Mouse (Mus musculus): Measurements from ENCODE around the gene Kndc1. TPM values are rescaled to one million over a fixed set of nuclear protein-coding genes. Genes with fewer than 3 reads are reported as not detected.

The Kndc1 gene
- polyA plus RNA-seq, 2 experiments, result 0.10 to 0.45 TPM

DNA sequence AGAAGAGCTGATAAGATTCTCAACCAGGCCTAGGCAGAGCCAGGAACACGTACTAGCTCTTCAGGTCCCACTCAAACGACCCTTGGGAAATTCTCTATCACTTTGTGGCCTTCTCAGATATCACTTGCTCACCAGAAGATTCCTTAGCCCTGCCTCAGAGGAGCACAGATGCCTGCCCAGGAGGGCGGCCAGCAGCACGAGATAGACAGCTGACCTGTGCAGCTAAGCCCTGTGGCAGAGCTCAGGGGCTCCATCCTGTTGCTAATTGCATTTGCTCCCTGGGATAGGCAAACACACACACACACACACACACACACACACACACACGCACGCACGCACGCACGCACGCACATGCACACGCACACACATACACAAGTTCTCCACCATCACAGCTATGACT is 87.6 kb downstream of the Kndc1 start:
- H3K4me2 ChIP-seq (replicated peaks; ENCODE audit: low read depth, low read length, severe bottlenecking), result no peak overlapping the region
- DNase-seq (ENCODE audit: low spot score), result no peak
- H3K9ac ChIP-seq (ENCODE audit: low read depth, low read length, severe bottlenecking), result no peak overlapping the region
- H3K4me3 ChIP-seq (replicated peaks; ENCODE audit: low read length), result no peak overlapping the region
- no peaks in the 10 kb centered on the region for H3K9me3 ChIP-seq (ENCODE audit: control insufficient read depth, low read length)
- no peak for TF ChIP-seq POLR2A (IDR thresholded peaks at IDR 0.05; ENCODE audit: borderline replicate concordance, extremely low read depth, insufficient read depth, insufficient read length)
- ATAC-seq (ENCODE audit: low FRiP score, low read depth), result no peak
- 78% methylated on average over 10 of the region's 11 CpGs for WGBS
- no peak overlapping the region for H3K27ac ChIP-seq (replicated peaks; ENCODE audit: low read depth, low read length)
- no peaks in the 10 kb centered on the region for H3K27me3 ChIP-seq (ENCODE audit: control insufficient read depth, insufficient read depth, low read length)
- no peaks in the 10 kb centered on the region; the same call in 1 of the 2 replicates for H3K36me3 ChIP-seq (ENCODE audit: control insufficient read depth, insufficient read depth, low read length)
- no peaks in the 10 kb centered on the region for H3K4me1 ChIP-seq (ENCODE audit: control insufficient read depth, insufficient read depth, low read length)

DNA sequence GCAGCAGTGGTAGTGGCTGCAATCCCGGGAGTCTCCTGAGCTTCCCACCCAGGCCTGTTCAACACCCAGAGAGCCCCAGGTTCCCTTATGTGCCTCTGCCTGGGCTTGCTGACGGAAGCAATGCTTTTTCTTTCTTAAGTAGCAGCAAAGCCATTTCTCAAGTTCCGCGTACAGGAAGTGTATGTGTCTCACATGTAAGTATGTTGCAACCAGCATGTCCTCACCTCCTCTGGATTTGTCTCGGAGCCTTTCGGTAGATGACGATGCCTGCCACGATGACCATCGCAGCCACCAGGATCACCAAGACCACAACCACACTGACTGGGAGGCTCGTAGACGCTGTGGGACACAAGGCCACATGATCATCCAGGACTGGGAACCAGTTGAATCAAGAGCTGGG is 90.0 kb downstream of the Kndc1 start:
- ATAC-seq (ENCODE audit: low FRiP score, low read depth) (no peak), DNase-seq (ENCODE audit: low spot score) (no peak)
- no peaks in the 10 kb centered on the region for H3K4me1 ChIP-seq (ENCODE audit: control insufficient read depth, insufficient read depth, low read length)
- WGBS, result 92% methylated on average over 11 of the region's 11 CpGs
- H3K9ac ChIP-seq (ENCODE audit: low read depth, low read length, severe bottlenecking), result no peak overlapping the region
- H3K27me3 ChIP-seq (ENCODE audit: control insufficient read depth, insufficient read depth, low read length), result no peaks in the 10 kb centered on the region
- TF ChIP-seq POLR2A (IDR thresholded peaks at IDR 0.05; ENCODE audit: borderline replicate concordance, extremely low read depth, insufficient read depth, insufficient read length), result no peak
- no peak overlapping the region for H3K4me2 ChIP-seq (replicated peaks; ENCODE audit: low read depth, low read length, severe bottlenecking)
- no peak overlapping the region for H3K27ac ChIP-seq (replicated peaks; ENCODE audit: low read depth, low read length)
- H3K9me3 ChIP-seq (ENCODE audit: control insufficient read depth, low read length), result no peaks in the 10 kb centered on the region
- H3K36me3 ChIP-seq (ENCODE audit: control insufficient read depth, insufficient read depth, low read length), result no peaks in the 10 kb centered on the region; the same call in 1 of the 2 replicates
- H3K4me3 ChIP-seq (replicated peaks; ENCODE audit: low read length), result no peak overlapping the region

DNA sequence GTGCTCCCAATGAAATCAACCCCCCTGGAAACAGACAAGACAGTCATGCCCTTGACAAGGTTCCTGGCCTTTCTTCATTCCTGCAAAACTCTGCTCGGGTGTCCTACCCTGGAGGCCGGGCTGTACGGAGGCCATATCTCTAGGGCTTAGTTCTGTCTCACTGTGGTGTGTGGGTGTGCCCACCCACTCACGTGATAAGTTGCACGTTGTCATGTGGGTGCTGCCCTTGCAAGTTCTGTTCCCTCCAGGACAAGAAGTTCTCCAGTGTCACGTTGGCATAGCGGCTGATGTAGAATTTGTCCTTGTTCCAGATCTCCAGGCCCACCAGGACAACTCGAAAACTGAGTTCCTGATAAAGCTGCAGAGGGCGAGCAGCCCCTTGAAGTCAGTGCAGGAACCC is 93.8 kb downstream of the Kndc1 start:
- H3K36me3 ChIP-seq (ENCODE audit: control insufficient read depth, insufficient read depth, low read length), result no peaks in the 10 kb centered on the region; the same call in 1 of the 2 replicates
- WGBS, result 96% methylated on average over 9 of the region's 9 CpGs
- no peak overlapping the region for H3K9ac ChIP-seq (ENCODE audit: low read depth, low read length, severe bottlenecking)
- H3K4me1 ChIP-seq (ENCODE audit: control insufficient read depth, insufficient read depth, low read length), result no peaks in the 10 kb centered on the region
- no peak overlapping the region for H3K4me2 ChIP-seq (replicated peaks; ENCODE audit: low read depth, low read length, severe bottlenecking)
- TF ChIP-seq POLR2A (IDR thresholded peaks at IDR 0.05; ENCODE audit: borderline replicate concordance, extremely low read depth, insufficient read depth, insufficient read length), result no peak
- no peak overlapping the region for H3K4me3 ChIP-seq (replicated peaks; ENCODE audit: low read length)
- H3K27ac ChIP-seq (replicated peaks; ENCODE audit: low read depth, low read length), result no peak overlapping the region
- H3K9me3 ChIP-seq (ENCODE audit: control insufficient read depth, low read length), result no peaks in the 10 kb centered on the region
- DNase-seq (ENCODE audit: low spot score) (no peak), ATAC-seq (ENCODE audit: low FRiP score, low read depth) (no peak)
- no peaks in the 10 kb centered on the region for H3K27me3 ChIP-seq (ENCODE audit: control insufficient read depth, insufficient read depth, low read length)

DNA sequence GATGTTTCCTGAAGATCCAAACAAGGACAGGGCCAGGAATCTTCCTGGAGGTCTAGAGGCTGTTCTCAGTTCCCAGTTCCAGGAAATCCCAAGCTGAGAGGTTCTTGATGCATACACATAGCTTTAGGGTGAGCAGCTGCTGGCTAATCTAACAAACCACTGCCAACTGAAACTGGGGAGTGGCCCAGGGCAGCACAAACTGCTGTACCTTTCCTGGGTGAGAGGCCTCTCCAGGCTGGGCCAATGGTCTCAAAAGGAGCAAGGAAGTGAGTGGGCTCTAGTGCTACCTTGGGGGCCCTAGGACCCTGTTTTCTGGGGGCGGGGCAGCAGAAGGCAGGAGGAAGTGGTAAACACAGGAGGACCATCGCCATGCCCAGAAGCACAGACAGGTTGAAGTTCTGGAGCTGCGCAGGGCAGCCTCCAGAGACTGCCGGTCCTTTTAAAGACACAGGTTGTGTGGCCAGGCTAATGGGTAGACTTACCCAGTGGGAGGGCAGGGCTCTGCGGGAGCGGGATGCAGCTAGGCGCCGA is 96.4 kb downstream of the Kndc1 start:
- WGBS, result 62% methylated on average over 8 of the region's 8 CpGs
- Histone ChIP-seq H3K36me3 (ENCODE audit: control insufficient read depth, insufficient read depth, low read length) (peaks cover 16% of the 10 kb centered on the region), H3K4me1 (ENCODE audit: control insufficient read depth, insufficient read depth, low read length) (no peaks in the 10 kb centered on the region), H3K4me3 (replicated peaks; ENCODE audit: low read length) (no peak overlapping the region), H3K27ac (replicated peaks; ENCODE audit: low read depth, low read length) (no peak overlapping the region), H3K4me2 (replicated peaks; ENCODE audit: low read depth, low read length, severe bottlenecking) (no peak overlapping the region), H3K9me3 (ENCODE audit: control insufficient read depth, low read length) (no peaks in the 10 kb centered on the region), H3K9ac (ENCODE audit: low read depth, low read length, severe bottlenecking) (no peak overlapping the region), H3K27me3 (ENCODE audit: control insufficient read depth, insufficient read depth, low read length) (no peaks in the 10 kb centered on the region)
- ATAC-seq (ENCODE audit: low FRiP score, low read depth), result no peak
- DNase-seq (ENCODE audit: low spot score), result no peak
- TF ChIP-seq POLR2A (IDR thresholded peaks at IDR 0.05; ENCODE audit: borderline replicate concordance, extremely low read depth, insufficient read depth, insufficient read length), result no peak

MicroRNAs within 50 kb of the gene (microRNA counts, 519-probe panel; counts per million panel counts)
- microRNA mmu-miR-202-3p (1,743 counts per million, percentile 17 among the panel's probes with 10 or more counts), microRNA mmu-miR-202-5p (2,465 counts per million, percentile 41 among the panel's probes with 10 or more counts)

Small RNAs within 50 kb of the gene (microRNA-seq; reads per million reads assigned to microRNA genes)
- gene Mir202 (not detected), gene Mir7062 (not detected), gene mmu-mir-7686 (not detected)

Other genes starting within 250 kb of the Kndc1 start
- gene Cfap46, start 210.9 kb upstream of the Kndc1 start, polyA plus RNA-seq (2012; rRNA removed), result 0.31 and 0.44 TPM in 2 replicates
- gene Cfap46, start 210.9 kb upstream of the Kndc1 start, polyA plus RNA-seq (2014; fragmentation: Nextera tagmentation; extraction: Ambion mirVana), result 0.17 and 0.19 TPM in 2 replicates
- 0.16 and 0.19 TPM in 2 replicates for gene Adgra1, start 60.5 kb upstream of the Kndc1 start, polyA plus RNA-seq (2012; rRNA removed)
- 0.40 and 0.57 TPM in 2 replicates for gene Adgra1, start 60.5 kb upstream of the Kndc1 start, polyA plus RNA-seq (2014; fragmentation: Nextera tagmentation; extraction: Ambion mirVana)
- 0.10 and 0.11 TPM in 2 replicates for gene Utf1, start 49.1 kb downstream of the Kndc1 start, polyA plus RNA-seq (2012; rRNA removed)
- gene Utf1, start 49.1 kb downstream of the Kndc1 start, polyA plus RNA-seq (2014; fragmentation: Nextera tagmentation; extraction: Ambion mirVana), result 0.15 TPM in 1 of 2 replicates, not detected in the other
- 0.08 and 0.40 TPM in 2 replicates for gene 6430531B16Rik, start 84.1 kb downstream of the Kndc1 start, polyA plus RNA-seq (2012; rRNA removed)
- gene 6430531B16Rik, start 84.1 kb downstream of the Kndc1 start, polyA plus RNA-seq (2014; fragmentation: Nextera tagmentation; extraction: Ambion mirVana), result 0.75 TPM in 1 of 2 replicates, not detected in the other
- gene Adam8, start 97.9 kb downstream of the Kndc1 start, polyA plus RNA-seq (2012; rRNA removed), result 8.8 and 9.5 TPM in 2 replicates
- gene Adam8, start 97.9 kb downstream of the Kndc1 start, polyA plus RNA-seq (2014; fragmentation: Nextera tagmentation; extraction: Ambion mirVana), result 1.8 and 2.2 TPM in 2 replicates
- gene Zfp511, start 141.7 kb downstream of the Kndc1 start, polyA plus RNA-seq (2012; rRNA removed), result 58.3 and 75.1 TPM in 2 replicates
- gene Zfp511, start 141.7 kb downstream of the Kndc1 start, polyA plus RNA-seq (2014; fragmentation: Nextera tagmentation; extraction: Ambion mirVana), result 37.2 and 41.1 TPM in 2 replicates
- 69.1 and 76.7 TPM in 2 replicates for gene Tubgcp2, start 142.0 kb downstream of the Kndc1 start, polyA plus RNA-seq (2012; rRNA removed)
- 58.8 and 66.2 TPM in 2 replicates for gene Tubgcp2, start 142.0 kb downstream of the Kndc1 start, polyA plus RNA-seq (2014; fragmentation: Nextera tagmentation; extraction: Ambion mirVana)
- not detected in 2 replicates for gene Msx3, start 154.4 kb downstream of the Kndc1 start, polyA plus RNA-seq (2012; rRNA removed)
- gene Msx3, start 154.4 kb downstream of the Kndc1 start, polyA plus RNA-seq (2014; fragmentation: Nextera tagmentation; extraction: Ambion mirVana), result not detected in 2 replicates
- gene Caly, start 187.9 kb downstream of the Kndc1 start, polyA plus RNA-seq (2012; rRNA removed), result 0.46 and 0.65 TPM in 2 replicates
- gene Caly, start 187.9 kb downstream of the Kndc1 start, polyA plus RNA-seq (2014; fragmentation: Nextera tagmentation; extraction: Ambion mirVana), result 0.69 and 0.77 TPM in 2 replicates
- gene Prap1, start 198.7 kb downstream of the Kndc1 start, polyA plus RNA-seq (2012; rRNA removed), result 0.80 and 13.6 TPM in 2 replicates
- gene Prap1, start 198.7 kb downstream of the Kndc1 start, polyA plus RNA-seq (2014; fragmentation: Nextera tagmentation; extraction: Ambion mirVana), result 0.33 TPM in 1 of 2 replicates, not detected in the other
- gene Fuom, start 207.7 kb downstream of the Kndc1 start, polyA plus RNA-seq (2012; rRNA removed), result 30.3 TPM in 2 replicates
- 28.3 and 28.8 TPM in 2 replicates for gene Fuom, start 207.7 kb downstream of the Kndc1 start, polyA plus RNA-seq (2014; fragmentation: Nextera tagmentation; extraction: Ambion mirVana)
- 12.6 and 13.5 TPM in 2 replicates for gene Paox, start 221.1 kb downstream of the Kndc1 start, polyA plus RNA-seq (2012; rRNA removed)
- gene Paox, start 221.1 kb downstream of the Kndc1 start, polyA plus RNA-seq (2014; fragmentation: Nextera tagmentation; extraction: Ambion mirVana), result 17.8 and 19.4 TPM in 2 replicates
- 78.1 and 127 TPM in 2 replicates for gene Echs1, start 221.8 kb downstream of the Kndc1 start, polyA plus RNA-seq (2012; rRNA removed)
- 153 and 159 TPM in 2 replicates for gene Echs1, start 221.8 kb downstream of the Kndc1 start, polyA plus RNA-seq (2014; fragmentation: Nextera tagmentation; extraction: Ambion mirVana)
- gene Mtg1, start 242.9 kb downstream of the Kndc1 start, polyA plus RNA-seq (2012; rRNA removed), result 26.5 and 28.8 TPM in 2 replicates
- 22.9 and 28.4 TPM in 2 replicates for gene Mtg1, start 242.9 kb downstream of the Kndc1 start, polyA plus RNA-seq (2014; fragmentation: Nextera tagmentation; extraction: Ambion mirVana)